Mouse (Mus musculus) kidney, embryonic 15.5 days (tissue): ENCODE results near the gene Pkd1l1. TPM values are rescaled to one million over a fixed set of nuclear protein-coding genes. Genes with fewer than 3 reads are reported as not detected.

ENCODE experiments used
- ATAC-seq: fragments of 200-750 bp; cut with Nextera tagmentation; replicated peaks from 2 replicates; pipeline ENCODE4 v1.8.0; 2017; ENCODE audit warnings: moderate TSS enrichment; ENCODE audit not compliant: low FRiP score
- H3K27ac ChIP-seq: fragments of 300-500 bp; sonication (generic); 2 replicates; pipeline ENCODE4 v1.5.1; 2015; ENCODE audit warnings: mild to moderate bottlenecking, inconsistent platforms
- H3K27me3 ChIP-seq: fragments of 300-500 bp; sonication (generic); 2 replicates; pipeline ENCODE4 v1.6.1; 2015; ENCODE audit warnings: inconsistent platforms
- H3K36me3 ChIP-seq: fragments of 300-500 bp; sonication (generic); 2 replicates; pipeline ENCODE4 v1.6.1; 2015; ENCODE audit warnings: inconsistent platforms
- H3K4me1 ChIP-seq: fragments of 300-500 bp; sonication (generic); 2 replicates; pipeline ENCODE4 v1.6.1; 2015; ENCODE audit warnings: inconsistent platforms
- H3K4me2 ChIP-seq: fragments of 300-500 bp; sonication (generic); 2 replicates; pipeline ENCODE4 v1.6.1; 2015; ENCODE audit warnings: moderate library complexity, mild to moderate bottlenecking, inconsistent platforms
- H3K4me3 ChIP-seq: fragments of 300-500 bp; sonication (generic); replicated peaks from 2 replicates; pipeline ENCODE4 v1.5.1; 2015; ENCODE audit warnings: mild to moderate bottlenecking, inconsistent platforms
- H3K9ac ChIP-seq: fragments of 300-500 bp; sonication (generic); 2 replicates; pipeline ENCODE4 v1.6.1; 2015; ENCODE audit warnings: mild to moderate bottlenecking, inconsistent platforms
- H3K9me3 ChIP-seq: fragments of 300-500 bp; sonication (generic); replicated peaks from 2 replicates; pipeline ENCODE4 v1.6.1; 2016; ENCODE audit warnings: inconsistent platforms
- WGBS: fragments of 180-500 bp; shearing (Covaris S2); methylation state at CpG from one replicate; pipeline ENCODE4 v1.1.7; 2015; ENCODE audit warnings: mixed read lengths; 5-methylcytosine and 5-hydroxymethylcytosine counted together
- polyA plus RNA-seq: library from polyadenylated mRNA; unstranded; fragments of >200 nt; fragmentation: Nextera tagmentation; extraction: Ambion mirVana; gene quantifications from 2 replicates; pipeline ENCODE4 v1.2.1, GENCODE M21; 2015

Pkd1l1 gene
- polyA plus RNA-seq, 1 experiment from 2014 or later: 0.21 TPM

GRCm38 (mm10) chr11:8972093-8972492, 973 bp downstream of the Pkd1l1 start:
- no peak overlapping the region for H3K27ac ChIP-seq
- no peaks in the 10 kb centered on the region for H3K36me3 ChIP-seq
- H3K9me3 ChIP-seq: no peaks in the 10 kb centered on the region
- peaks cover 12% of the 10 kb centered on the region; the same call in 1 of the 2 replicates for H3K4me1 ChIP-seq
- no peak overlapping the region for H3K4me3 ChIP-seq
- 89% methylated on average over 6 of the region's 6 CpGs for WGBS
- ATAC-seq: no peak
- no peaks in the 10 kb centered on the region; the same call in 1 of the 2 replicates for H3K27me3 ChIP-seq
- no peak overlapping the region for H3K9ac ChIP-seq
- no peak overlapping the region for H3K4me2 ChIP-seq

- Histone ChIP-seq H3K9ac (no peak overlapping the region), H3K4me1 (no peaks in the 10 kb centered on the region), H3K27ac (no peak overlapping the region), H3K4me3 (no peak overlapping the region), H3K4me2 (no peak overlapping the region), H3K36me3 (no peaks in the 10 kb centered on the region), H3K27me3 (no peaks in the 10 kb centered on the region; the same call in 1 of the 2 replicates), H3K9me3 (no peaks in the 10 kb centered on the region)
- ATAC-seq: no peak
- WGBS: 69% methylated on average over 9 of the region's 9 CpGs
These were observed 2.6 kb downstream of the Pkd1l1 start for GRCm38 (mm10) chr11:8970509-8970908.

GRCm38 (mm10) chr11:8968094-8968493, 5.0 kb downstream of the Pkd1l1 start:
- Histone ChIP-seq H3K36me3 (no peaks in the 10 kb centered on the region), H3K27me3 (no peaks in the 10 kb centered on the region; the same call in 1 of the 2 replicates), H3K4me1 (no peaks in the 10 kb centered on the region), H3K4me2 (no peak overlapping the region), H3K4me3 (no peak overlapping the region), H3K9me3 (no peaks in the 10 kb centered on the region), H3K9ac (no peak overlapping the region), H3K27ac (no peak overlapping the region)
- ATAC-seq: no peak
- WGBS: 96% methylated on average over 7 of the region's 7 CpGs

DNA sequence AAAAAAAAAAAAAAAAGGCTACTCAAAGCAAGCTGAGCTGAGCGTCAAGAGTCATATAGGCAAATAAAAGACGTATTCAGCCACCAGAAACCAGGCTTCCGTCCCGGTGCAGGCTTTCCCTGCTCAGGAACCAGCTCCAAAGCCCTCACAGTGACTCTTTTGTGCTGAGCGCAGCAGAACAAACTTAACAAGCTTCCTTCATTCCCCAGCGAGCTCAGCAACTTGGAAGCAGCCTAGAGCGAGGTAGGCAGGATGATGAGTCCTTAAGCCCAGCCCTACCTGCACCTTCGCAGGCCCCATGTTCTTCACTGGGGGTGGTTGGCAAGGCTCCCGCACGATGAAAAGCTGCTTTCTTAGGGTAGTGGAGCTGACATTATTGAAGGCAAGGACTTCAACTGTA, 14.5 kb downstream of the Pkd1l1 start:
- no peak for ATAC-seq
- Histone ChIP-seq H3K27ac (no peak overlapping the region), H3K4me2 (no peak overlapping the region), H3K36me3 (no peaks in the 10 kb centered on the region), H3K9me3 (no peaks in the 10 kb centered on the region), H3K27me3 (no peaks in the 10 kb centered on the region), H3K4me1 (peaks cover 3% of the 10 kb centered on the region; the same call in 1 of the 2 replicates), H3K9ac (no peak overlapping the region), H3K4me3 (no peak overlapping the region)
- WGBS: 64% methylated on average over 10 of the region's 10 CpGs

- H3K9ac ChIP-seq: no peak overlapping the region
- H3K4me3 ChIP-seq: no peak overlapping the region
- H3K27ac ChIP-seq: peak overlapping the region; percentile 41; the same call in 1 of the 2 replicates
- H3K27me3 ChIP-seq: no peaks in the 10 kb centered on the region
- H3K36me3 ChIP-seq: no peaks in the 10 kb centered on the region
- peaks cover 3% of the 10 kb centered on the region; the same call in 1 of the 2 replicates for H3K4me1 ChIP-seq
- WGBS: 32% methylated on average over 4 of the region's 4 CpGs
- H3K4me2 ChIP-seq: no peak overlapping the region
- no peak for ATAC-seq
- H3K9me3 ChIP-seq: no peaks in the 10 kb centered on the region
These were observed 15.0 kb downstream of the Pkd1l1 start for GRCm38 (mm10) chr11:8958108-8958507.

DNA sequence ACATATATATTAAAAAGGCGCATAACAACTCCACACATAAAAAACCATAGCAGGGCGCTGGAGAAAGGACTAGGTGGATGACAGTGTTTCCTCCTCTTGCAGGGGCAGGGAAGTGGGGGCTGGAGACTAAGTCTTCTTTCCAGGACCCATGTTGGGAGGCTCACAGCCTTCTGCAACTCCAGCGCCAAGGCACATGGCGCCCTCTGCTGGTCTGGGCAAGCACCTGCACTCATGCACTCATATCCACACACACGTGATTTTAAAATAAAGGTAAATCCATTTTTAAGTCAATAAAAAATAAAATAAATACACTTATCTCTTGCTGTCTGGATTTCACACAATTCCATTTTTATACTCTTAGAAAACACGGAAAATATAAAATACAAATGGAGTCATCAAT, 16.0 kb downstream of the Pkd1l1 start:
- Histone ChIP-seq H3K36me3 (no peaks in the 10 kb centered on the region), H3K9ac (no peak overlapping the region), H3K4me2 (no peak overlapping the region), H3K27ac (no peak overlapping the region), H3K9me3 (no peaks in the 10 kb centered on the region), H3K4me1 (peaks cover 3% of the 10 kb centered on the region; the same call in 1 of the 2 replicates), H3K4me3 (no peak overlapping the region), H3K27me3 (no peaks in the 10 kb centered on the region)
- 74% methylated on average over 6 of the region's 6 CpGs for WGBS
- no peak for ATAC-seq

DNA sequence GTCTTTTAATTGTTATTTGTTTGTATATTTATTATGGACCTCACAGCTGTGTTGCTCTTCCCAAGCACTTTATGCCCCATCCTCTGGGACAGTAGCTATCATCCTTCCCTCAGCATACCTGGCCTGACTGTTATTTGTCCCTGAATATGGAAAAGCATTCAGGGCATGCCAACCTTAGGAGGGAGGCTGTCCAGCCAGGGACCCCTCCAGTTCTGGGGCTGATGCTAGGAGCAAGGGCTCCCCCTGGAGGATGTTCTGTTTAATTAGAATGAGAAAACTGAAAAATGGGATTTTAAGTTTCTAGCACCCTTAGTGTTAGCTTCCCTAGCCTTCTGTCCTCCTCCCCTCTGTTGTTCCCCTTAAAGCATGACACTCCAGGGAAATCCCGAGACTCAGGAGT, 17.4 kb downstream of the Pkd1l1 start:
- 0% methylated on average over 1 of the region's 1 CpGs for WGBS
- peak; percentile 54; the same call in 1 of the 2 replicates for ATAC-seq

GRCm38 (mm10) chr11:8949765-8950430, 23.2 kb downstream of the Pkd1l1 start:
- WGBS: 81% methylated on average over 5 of the region's 6 CpGs
- Histone ChIP-seq H3K9ac (no peak overlapping the region), H3K4me1 (no peaks in the 10 kb centered on the region), H3K36me3 (no peaks in the 10 kb centered on the region), H3K4me3 (no peak overlapping the region), H3K9me3 (no peaks in the 10 kb centered on the region), H3K4me2 (no peak overlapping the region), H3K27me3 (no peaks in the 10 kb centered on the region), H3K27ac (no peak overlapping the region)
- ATAC-seq: no peak

More for the DNA sequence above, 17.4 kb downstream of the Pkd1l1 start:
- Histone ChIP-seq H3K4me2 (no peak overlapping the region), H3K4me1 (peaks cover 3% of the 10 kb centered on the region; the same call in 1 of the 2 replicates), H3K36me3 (no peaks in the 10 kb centered on the region), H3K9ac (no peak overlapping the region), H3K4me3 (no peak overlapping the region), H3K27me3 (no peaks in the 10 kb centered on the region), H3K9me3 (no peaks in the 10 kb centered on the region), H3K27ac (no peak overlapping the region)

GRCm38 (mm10) chr11:8948871-8949270, 24.2 kb downstream of the Pkd1l1 start:
- H3K27ac ChIP-seq: no peak overlapping the region
- H3K27me3 ChIP-seq: no peaks in the 10 kb centered on the region
- ATAC-seq: no peak
- no peak overlapping the region for H3K4me2 ChIP-seq
- no peaks in the 10 kb centered on the region for H3K9me3 ChIP-seq
- H3K4me3 ChIP-seq: no peak overlapping the region
- no peaks in the 10 kb centered on the region for H3K36me3 ChIP-seq
- H3K9ac ChIP-seq: no peak overlapping the region
- no peaks in the 10 kb centered on the region for H3K4me1 ChIP-seq
- WGBS: 60% methylated on average over 3 of the region's 3 CpGs

DNA sequence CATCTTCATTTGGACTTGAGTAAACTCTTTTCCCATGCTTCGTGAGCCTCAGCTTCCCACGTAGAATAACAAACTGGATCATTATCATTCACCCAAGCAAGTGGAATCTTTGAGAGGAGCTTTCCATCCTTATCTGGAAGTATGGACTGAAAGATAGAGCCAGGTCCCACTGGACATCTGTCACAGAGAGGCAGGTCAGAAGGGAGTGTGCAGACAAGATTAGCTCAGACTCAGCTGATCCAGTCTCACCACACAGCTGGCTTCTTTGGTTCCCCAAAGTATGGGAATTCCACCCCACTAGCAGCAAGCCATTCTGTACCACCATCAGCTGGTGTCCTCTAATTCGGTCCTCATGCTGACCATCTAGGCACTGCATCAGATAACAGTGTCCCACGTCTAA, 29.0 kb downstream of the Pkd1l1 start:
- Histone ChIP-seq H3K4me1 (no peaks in the 10 kb centered on the region), H3K9ac (no peak overlapping the region), H3K27me3 (no peaks in the 10 kb centered on the region), H3K9me3 (no peaks in the 10 kb centered on the region), H3K36me3 (no peaks in the 10 kb centered on the region), H3K4me2 (no peak overlapping the region), H3K27ac (no peak overlapping the region), H3K4me3 (no peak overlapping the region)
- ATAC-seq: no peak
- WGBS: 74% methylated on average over 4 of the region's 4 CpGs

GRCm38 (mm10) chr11:8942446-8942845, 30.6 kb downstream of the Pkd1l1 start:
- no peak for ATAC-seq
- 75% methylated on average over 2 of the region's 2 CpGs for WGBS

GRCm38 (mm10) chr11:8936431-8937110, 36.5 kb downstream of the Pkd1l1 start:
- no peaks in the 10 kb centered on the region for H3K36me3 ChIP-seq
- H3K4me1 ChIP-seq: no peaks in the 10 kb centered on the region
- WGBS: 87% methylated on average over 9 of the region's 9 CpGs
- no peak overlapping the region for H3K4me3 ChIP-seq
- ATAC-seq: no peak
- H3K4me2 ChIP-seq: no peak overlapping the region
- H3K27ac ChIP-seq: no peak overlapping the region
- H3K9me3 ChIP-seq: no peaks in the 10 kb centered on the region
- H3K9ac ChIP-seq: no peak overlapping the region
- H3K27me3 ChIP-seq: no peaks in the 10 kb centered on the region

More at GRCm38 (mm10) chr11:8942446-8942845, 30.6 kb downstream of the Pkd1l1 start:
- Histone ChIP-seq H3K9me3 (no peaks in the 10 kb centered on the region), H3K27me3 (no peaks in the 10 kb centered on the region), H3K9ac (no peak overlapping the region), H3K4me1 (no peaks in the 10 kb centered on the region), H3K27ac (no peak overlapping the region), H3K4me2 (no peak overlapping the region), H3K36me3 (no peaks in the 10 kb centered on the region), H3K4me3 (no peak overlapping the region)
